In genomic region chr17:14173459-14173858, GRCm38 (mm10) we compare ENCODE assay signal across 10 mouse cellular contexts. TPM values are rescaled to one million over a fixed set of nuclear protein-coding genes. Genes with fewer than 3 reads are reported as not detected.
DNase-seq lines count a peak whose midpoint lies in the region; ATAC-seq and TF ChIP-seq lines count a peak whose summit lies in the region.
"Had no signal": no experiment of that assay in that cellular context is flagged by ENCODE, and none has a peak within 500 bp of the region (broad histone marks: within the 10 kb centered on the region; RNA-seq: fewer than 3 reads in every experiment).

No protein-coding gene starts in this region.

- H3K27me3 ChIP-seq in midbrain, embryonic 11.5 days (ENCODE audit: control insufficient read depth, insufficient read depth, low read length): no peaks in the 10 kb centered on the region
- H3K27me3 ChIP-seq in midbrain, embryonic 14.5 days (ENCODE audit: control insufficient read depth, insufficient read depth, low read length): no peaks in the 10 kb centered on the region
- H3K27me3 ChIP-seq in heart, embryonic 11.5 days (ENCODE audit: control insufficient read depth, insufficient read depth, low read length): peaks cover 34% of the 10 kb centered on the region
- no peaks in the 10 kb centered on the region for H3K27me3 ChIP-seq in kidney, postnatal 0 days (ENCODE audit: insufficient read depth, low read length)
- no peaks in the 10 kb centered on the region for H3K27me3 ChIP-seq in liver, postnatal 0 days (ENCODE audit: insufficient read depth, low read length)
- H3K27me3 ChIP-seq: limb, embryonic 13.5 days had no signal

- peak; percentile 25; the same call in 1 of the 2 replicates for ATAC-seq in midbrain, embryonic 11.5 days (ENCODE audit: low FRiP score)
- ATAC-seq in midbrain, embryonic 14.5 days (ENCODE audit: low FRiP score, low TSS enrichment): no peak
- peak; percentile 79 for ATAC-seq in heart, embryonic 11.5 days (replicated peaks; ENCODE audit: insufficient number of reproducible peaks, low FRiP score, low TSS enrichment)
- no peak for ATAC-seq in kidney, postnatal 0 days (replicated peaks; ENCODE audit: low FRiP score, low read depth)
- ATAC-seq in liver, postnatal 0 days: peak; percentile 77

- 27% methylated on average over 1 of the region's 1 CpGs for WGBS in midbrain, embryonic 11.5 days
- 28% methylated on average over 1 of the region's 1 CpGs for WGBS in midbrain, embryonic 14.5 days
- 4% methylated on average over 1 of the region's 1 CpGs for WGBS in heart, embryonic 11.5 days (ENCODE audit: insufficient replicate concordance)
- 38% methylated on average over 1 of the region's 1 CpGs for WGBS in kidney, postnatal 0 days
- WGBS in liver, postnatal 0 days (ENCODE audit: insufficient replicate concordance): 8% methylated on average over 1 of the region's 1 CpGs

- H3K4me2 ChIP-seq in midbrain, embryonic 11.5 days: no peak overlapping the region
- no peak overlapping the region for H3K4me2 ChIP-seq in midbrain, embryonic 14.5 days (ENCODE audit: low read length)
- H3K4me2 ChIP-seq in heart, embryonic 11.5 days: no peak overlapping the region
- H3K4me2 ChIP-seq in kidney, postnatal 0 days (ENCODE audit: low read length): no peak overlapping the region
- H3K4me2 ChIP-seq in liver, postnatal 0 days (ENCODE audit: low read depth, low read length): no peak overlapping the region
- H3K4me2 ChIP-seq: limb, embryonic 13.5 days had no signal

- no peaks in the 10 kb centered on the region for H3K4me1 ChIP-seq in midbrain, embryonic 11.5 days (ENCODE audit: control insufficient read depth, insufficient read depth, low read length)
- H3K4me1 ChIP-seq in midbrain, embryonic 14.5 days (ENCODE audit: control insufficient read depth, insufficient read depth, low read length): 0 out of 2 replicates have a peak, but pooled peaks cover 4% of the 10 kb centered on the region
- H3K4me1 ChIP-seq in heart, embryonic 11.5 days (ENCODE audit: control insufficient read depth, insufficient read depth, low read length): peaks cover 36% of the 10 kb centered on the region
- peaks cover 47% of the 10 kb centered on the region for H3K4me1 ChIP-seq in kidney, postnatal 0 days (replicated peaks; ENCODE audit: insufficient read depth, low read length)
- peaks cover 20% of the 10 kb centered on the region for H3K4me1 ChIP-seq in liver, postnatal 0 days (ENCODE audit: insufficient read depth)

- DNase-seq in midbrain, embryonic 11.5 days (ENCODE audit: low spot score, missing footprints): no peak
- no peak for DNase-seq in midbrain, embryonic 14.5 days
- peak; percentile 67 for DNase-seq in kidney, postnatal 0 days (ENCODE audit: low spot score)
- peak; percentile 39 for DNase-seq in liver, postnatal 0 days
- DNase-seq in retina, embryonic 14.5 days (ENCODE audit: low spot score): no peak
- no peak for DNase-seq in cerebellum, adult 11-12 months
- DNase-seq in adrenal gland, adult 2 months: no peak
- DNase-seq: cerebellum, adult 9-10 months had no signal

- TF ChIP-seq EP300 in liver, postnatal 0 days (IDR thresholded peaks at IDR 0.05; ENCODE audit: low read depth): peak; percentile 36; the same call in 1 of the 2 replicates

- no peak overlapping the region for H3K27ac ChIP-seq in midbrain, embryonic 11.5 days (ENCODE audit: low read depth, low read length)
- no peak overlapping the region for H3K27ac ChIP-seq in midbrain, embryonic 14.5 days (replicated peaks; ENCODE audit: low read depth, low read length)
- H3K27ac ChIP-seq in heart, embryonic 11.5 days (ENCODE audit: low read depth, low read length): peak overlapping the region; percentile 31; the same call in 1 of the 2 replicates
- H3K27ac ChIP-seq in kidney, postnatal 0 days: 0 out of 2 replicates have a peak overlapping the region, but pooled peaks have one; percentile 42
- 0 out of 2 replicates have a peak overlapping the region, but pooled peaks have one; percentile 4 for H3K27ac ChIP-seq in liver, postnatal 0 days (ENCODE audit: low read depth)
- H3K27ac ChIP-seq: limb, embryonic 13.5 days had no signal

- no peaks in the 10 kb centered on the region for H3K36me3 ChIP-seq in midbrain, embryonic 11.5 days (ENCODE audit: control insufficient read depth, insufficient read depth, low read length)
- H3K36me3 ChIP-seq in midbrain, embryonic 14.5 days (ENCODE audit: control insufficient read depth, insufficient read depth, low read length): no peaks in the 10 kb centered on the region
- H3K36me3 ChIP-seq in heart, embryonic 11.5 days (ENCODE audit: control insufficient read depth, insufficient read depth, low read length): no peaks in the 10 kb centered on the region
- no peaks in the 10 kb centered on the region for H3K36me3 ChIP-seq in kidney, postnatal 0 days (ENCODE audit: insufficient read depth, low read length)
- no peaks in the 10 kb centered on the region for H3K36me3 ChIP-seq in liver, postnatal 0 days (replicated peaks; ENCODE audit: insufficient read depth, low read length)
- H3K36me3 ChIP-seq: limb, embryonic 13.5 days had no signal

- H3K9ac ChIP-seq in midbrain, embryonic 11.5 days (ENCODE audit: low read length): no peak overlapping the region
- no peak overlapping the region for H3K9ac ChIP-seq in midbrain, embryonic 14.5 days (replicated peaks; ENCODE audit: low read length)
- no peak overlapping the region for H3K9ac ChIP-seq in heart, embryonic 11.5 days (ENCODE audit: low read depth, low read length)
- no peak overlapping the region for H3K9ac ChIP-seq in kidney, postnatal 0 days (ENCODE audit: low read depth, low read length)
- H3K9ac ChIP-seq in liver, postnatal 0 days (replicated peaks): no peak overlapping the region; the same call in 1 of the 2 replicates
- H3K9ac ChIP-seq: limb, embryonic 13.5 days had no signal

- no peaks in the 10 kb centered on the region for H3K9me3 ChIP-seq in midbrain, embryonic 11.5 days (ENCODE audit: control insufficient read depth, low read length)
- no peaks in the 10 kb centered on the region for H3K9me3 ChIP-seq in midbrain, embryonic 14.5 days (ENCODE audit: control insufficient read depth, low read length)
- no peaks in the 10 kb centered on the region for H3K9me3 ChIP-seq in heart, embryonic 11.5 days (replicated peaks; ENCODE audit: control insufficient read depth, low read length)
- no peaks in the 10 kb centered on the region for H3K9me3 ChIP-seq in kidney, postnatal 0 days (replicated peaks; ENCODE audit: low read length)
- no peaks in the 10 kb centered on the region for H3K9me3 ChIP-seq in liver, postnatal 0 days (ENCODE audit: low read length)
- H3K9me3 ChIP-seq: limb, embryonic 13.5 days had no signal

- no peak for TF ChIP-seq CTCF in kidney, postnatal 0 days (IDR thresholded peaks at IDR 0.05; ENCODE audit: low read depth)
- no peak for TF ChIP-seq CTCF in liver, postnatal 0 days (IDR thresholded peaks at IDR 0.05; ENCODE audit: low read depth)

- H3K4me3 ChIP-seq in midbrain, embryonic 11.5 days (ENCODE audit: low read depth, low read length): no peak overlapping the region
- no peak overlapping the region for H3K4me3 ChIP-seq in midbrain, embryonic 14.5 days (replicated peaks; ENCODE audit: low read depth, low read length)
- H3K4me3 ChIP-seq in heart, embryonic 11.5 days (ENCODE audit: low read depth, low read length): no peak overlapping the region
- no peak overlapping the region for H3K4me3 ChIP-seq in kidney, postnatal 0 days (replicated peaks; ENCODE audit: low read depth, low read length)
- H3K4me3 ChIP-seq in liver, postnatal 0 days (ENCODE audit: low read depth, low read length): no peak overlapping the region
- H3K4me3 ChIP-seq: limb, embryonic 13.5 days had no signal

RNA-seq across cellular contexts. Expression of gene Dact2, which starts 30.6 kb away (rescaled TPM):
- 0.18 and 0.32 TPM in 2 replicates for polyA plus RNA-seq in midbrain, embryonic 11.5 days (2014; fragmentation: Nextera tagmentation; extraction: Ambion mirVana)
- polyA plus RNA-seq in midbrain, embryonic 14.5 days (2014; fragmentation: Nextera tagmentation; extraction: Ambion mirVana): 2.1 and 2.2 TPM in 2 replicates
- polyA plus RNA-seq in heart, embryonic 11.5 days (2014; fragmentation: Nextera tagmentation; extraction: Ambion mirVana): 1.8 and 2.7 TPM in 2 replicates
- polyA plus RNA-seq in kidney, postnatal 0 days (2015; fragmentation: Nextera tagmentation; extraction: Ambion mirVana): 14.8 and 16.0 TPM in 2 replicates
- 2.4 and 3.4 TPM in 2 replicates for polyA plus RNA-seq in liver, postnatal 0 days (2015; fragmentation: Nextera tagmentation; extraction: Ambion mirVana)
- total RNA-seq in adrenal gland, adult 2 months (2021): 1 to 10 TPM; 1.1 to 1.9 TPM
- polyA plus RNA-seq in adrenal gland, adult 2 months (2012; rRNA removed): 1.6 and 4.0 TPM in 2 replicates

Comparison
In these comparisons a context has a peak if more than half of its experiments do, and no peak if none do; other contexts are left out.
1. ATAC-seq: peak in midbrain, embryonic 11.5 days (single experiment), heart, embryonic 11.5 days (single experiment) and liver, postnatal 0 days (single experiment); none in midbrain, embryonic 14.5 days (single experiment) and kidney, postnatal 0 days (single experiment).
2. DNase-seq: peak in kidney, postnatal 0 days (single experiment) and liver, postnatal 0 days (single experiment); none in midbrain, embryonic 11.5 days (single experiment), midbrain, embryonic 14.5 days (single experiment), retina, embryonic 14.5 days (single experiment), cerebellum, adult 11-12 months (single experiment) and adrenal gland, adult 2 months (single experiment).
3. H3K27ac ChIP-seq: peak in heart, embryonic 11.5 days (single experiment), kidney, postnatal 0 days (single experiment) and liver, postnatal 0 days (single experiment); none in midbrain, embryonic 11.5 days (single experiment) and midbrain, embryonic 14.5 days (single experiment).